Mouse (Mus musculus): ENCODE measurements around the gene Ankrd13a.
"Not testable (repeated sequence)": the region's sequence is repeated elsewhere in the genome, so short reads cannot be mapped to it uniquely, and the experiment has no call there.

Gene Ankrd13a

GRCm38 (mm10) chr5:114827427-114827826 lies 53.0 kb downstream of the Ankrd13a start:
- in situ Hi-C loops (cut with MboI, MseI), result no loop called here

GRCm38 (mm10) chr5:114829740-114830139 lies 55.3 kb downstream of the Ankrd13a start:
- in situ Hi-C loops (cut with MboI, MseI), result no loop called here

GRCm38 (mm10) chr5:114836886-114837285 lies 62.4 kb downstream of the Ankrd13a start:
- in situ Hi-C loops (cut with MboI, MseI), result no loop called here

GRCm38 (mm10) chr5:114840481-114840880 lies 66.0 kb downstream of the Ankrd13a start:
- in situ Hi-C loops (cut with MboI, MseI), result not testable (repeated sequence)

GRCm38 (mm10) chr5:114842155-114842554 lies 67.7 kb downstream of the Ankrd13a start:
- in situ Hi-C loops (cut with MboI, MseI), result not testable (repeated sequence)

GRCm38 (mm10) chr5:114842674-114843073 lies 68.2 kb downstream of the Ankrd13a start:
- in situ Hi-C loops (cut with MboI, MseI), result no loop called here

- in situ Hi-C loops (cut with MboI, MseI), result not testable (repeated sequence)
Measured at GRCm38 (mm10) chr5:114844371-114844770, 69.9 kb downstream of the Ankrd13a start.

GRCm38 (mm10) chr5:114851565-114852236 lies 77.2 kb downstream of the Ankrd13a start:
- in situ Hi-C loops (cut with MboI, MseI), result loop anchor here (5.0 kb wide), 1 partner anchor 1509 kb away; no protein-coding TSS in a partner anchor

- in situ Hi-C loops (cut with MboI, MseI), result loop anchor here (5.0 kb wide), 1 partner anchor 1511 kb away; no protein-coding TSS in a partner anchor
Measured at GRCm38 (mm10) chr5:114853364-114853763, 78.9 kb downstream of the Ankrd13a start, which contains the start of gene 4930519G04Rik. Gene 4930519G04Rik (plus strand): TSS chr5:114853664.

All from T-helper 1 cell (primary cell).